Mouse (Mus musculus) embryo, embryonic 10 days (tissue): ENCODE results near the gene Zfp872.
"Not testable (repeated sequence)": the region's sequence is repeated elsewhere in the genome, so short reads cannot be mapped to it uniquely, and the experiment has no call there.

Experiments
- DNase-seq: peaks from one replicate; pipeline ENCODE4 v3.0.0-alpha.2; 2015; ENCODE audit warnings: low spot score

Zfp872 gene

GRCm38 (mm10) chr9:22169327-22169726 is 18.6 kb upstream of the Zfp872 start:
- no peak for DNase-seq

- no peak for DNase-seq
Observed at GRCm38 (mm10) chr9:22172318-22172717, 15.6 kb upstream of the Zfp872 start.

- DNase-seq, result no peak
Observed at GRCm38 (mm10) chr9:22196412-22196811, 8.5 kb downstream of the Zfp872 start.

- DNase-seq, result no peak
Observed at GRCm38 (mm10) chr9:22213785-22214194, 25.9 kb downstream of the Zfp872 start.

GRCm38 (mm10) chr9:22214549-22214948 is 26.7 kb downstream of the Zfp872 start:
- no peak for DNase-seq

GRCm38 (mm10) chr9:22216705-22217104 is 28.8 kb downstream of the Zfp872 start:
- no peak for DNase-seq

- DNase-seq, result no peak
Observed at GRCm38 (mm10) chr9:22217858-22218493, 30.1 kb downstream of the Zfp872 start.

- DNase-seq, result no peak
Observed at GRCm38 (mm10) chr9:22224066-22224465, 36.2 kb downstream of the Zfp872 start.

GRCm38 (mm10) chr9:22224536-22225503 is 36.9 kb downstream of the Zfp872 start:
- peak; percentile 51 for DNase-seq

GRCm38 (mm10) chr9:22225581-22226388 is 37.9 kb downstream of the Zfp872 start, which contains the start of gene Zfp809:
Zfp809 (plus strand) TSS chr9:22225714.
- peak; percentile 100 for DNase-seq

- DNase-seq, result not testable (repeated sequence)
Observed at GRCm38 (mm10) chr9:22226389-22226673, 38.4 kb downstream of the Zfp872 start.

GRCm38 (mm10) chr9:22226846-22227245 is 39.0 kb downstream of the Zfp872 start:
- DNase-seq, result no peak

- no peak for DNase-seq
Observed at GRCm38 (mm10) chr9:22229386-22230026, 41.6 kb downstream of the Zfp872 start.

- no peak for DNase-seq
Observed at GRCm38 (mm10) chr9:22230061-22230460, 42.2 kb downstream of the Zfp872 start.

- DNase-seq, result no peak
Observed at GRCm38 (mm10) chr9:22230556-22230955, 42.7 kb downstream of the Zfp872 start.

GRCm38 (mm10) chr9:22240001-22240400 is 52.1 kb downstream of the Zfp872 start:
- no peak for DNase-seq

- DNase-seq, result no peak
Observed at GRCm38 (mm10) chr9:22244242-22244641, 56.4 kb downstream of the Zfp872 start.
